Mouse (Mus musculus) monocyte, adult 5-6 weeks (primary cell): ENCODE measurements at regions not wholly inside any gene's neighbourhood (a gene's known extent, or its start where the extent isn't known, plus 50 kb on each side); places are given as distances from the start of the nearest gene placed in this dataset.

Experiments used
- ATAC-seq: fragments of 153-309, 156-312 bp; replicated peaks from 2 replicates; pipeline ENCODE4 v1.8.0; 2017; ENCODE audit warnings: mild to moderate bottlenecking; ENCODE audit not compliant: low TSS enrichment, insufficient number of reproducible peaks, severe bottlenecking, poor library complexity, low FRiP score

DNA sequence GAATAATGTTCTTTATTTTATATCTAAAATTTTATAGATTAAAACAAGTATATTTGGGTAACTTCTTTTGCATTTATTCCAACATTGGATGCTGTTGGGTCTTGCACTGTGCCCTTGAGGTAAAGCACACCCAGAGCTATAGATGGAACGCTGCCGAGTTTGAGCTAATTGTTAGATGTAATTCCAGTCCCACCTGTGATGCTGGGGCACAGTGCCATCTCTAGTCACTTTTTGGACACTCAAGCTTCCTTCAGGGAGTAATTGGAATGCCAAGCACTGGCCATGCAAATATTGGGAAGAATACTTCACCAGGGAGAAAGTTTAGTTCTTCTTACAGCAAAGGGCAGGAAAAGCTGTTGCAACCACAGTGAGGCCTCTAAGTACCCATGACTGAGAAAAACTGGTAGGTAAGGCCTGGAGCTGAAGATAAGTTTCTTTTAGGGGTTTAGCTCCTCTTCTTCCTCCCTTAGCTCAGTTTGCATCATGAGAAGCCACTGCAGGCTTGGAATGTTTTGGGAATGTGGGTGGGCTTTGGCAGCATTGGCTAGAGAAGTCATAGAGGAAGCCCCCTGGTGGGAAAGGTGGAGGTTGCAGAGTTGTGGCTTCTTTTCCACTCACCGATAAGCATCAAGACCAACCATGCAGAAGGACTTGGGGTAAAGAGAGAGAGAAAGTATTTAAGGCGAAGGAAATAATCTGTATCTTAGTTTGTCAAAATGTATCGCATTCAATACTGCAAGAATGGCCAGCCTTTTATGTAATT, 189.1 kb downstream of the Rsl24d1 start:
- no peak for ATAC-seq

GRCm38 (mm10) chr9:73317048-73317447, 203.8 kb downstream of the Rsl24d1 start:
- no peak for ATAC-seq

- no peak for ATAC-seq
These were observed 206.6 kb downstream of the Rsl24d1 start for GRCm38 (mm10) chr9:73319704-73320307.

DNA sequence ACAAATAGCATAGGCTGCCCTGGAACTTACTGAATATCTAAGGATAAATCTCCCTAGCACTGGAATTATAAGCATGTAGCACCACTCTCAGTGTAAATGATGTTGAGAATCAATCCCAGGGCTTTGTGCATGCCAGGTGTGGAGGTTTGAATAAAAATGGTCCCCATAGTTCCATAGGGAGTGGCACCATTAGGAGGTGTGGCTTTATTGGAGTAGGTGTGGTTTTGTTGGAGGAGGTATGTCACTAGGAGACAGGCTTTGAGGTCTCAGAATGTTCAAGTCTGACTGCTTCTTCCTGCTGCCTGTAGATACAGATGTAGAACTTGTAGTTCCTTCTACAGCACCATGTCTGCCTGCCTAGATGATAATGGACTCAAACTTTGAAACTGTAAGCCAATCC, 217.8 kb downstream of the Rsl24d1 start:
- ATAC-seq = no peak

- ATAC-seq = no peak
These were observed 222.8 kb downstream of the Rsl24d1 start for GRCm38 (mm10) chr9:73336039-73336438.

DNA sequence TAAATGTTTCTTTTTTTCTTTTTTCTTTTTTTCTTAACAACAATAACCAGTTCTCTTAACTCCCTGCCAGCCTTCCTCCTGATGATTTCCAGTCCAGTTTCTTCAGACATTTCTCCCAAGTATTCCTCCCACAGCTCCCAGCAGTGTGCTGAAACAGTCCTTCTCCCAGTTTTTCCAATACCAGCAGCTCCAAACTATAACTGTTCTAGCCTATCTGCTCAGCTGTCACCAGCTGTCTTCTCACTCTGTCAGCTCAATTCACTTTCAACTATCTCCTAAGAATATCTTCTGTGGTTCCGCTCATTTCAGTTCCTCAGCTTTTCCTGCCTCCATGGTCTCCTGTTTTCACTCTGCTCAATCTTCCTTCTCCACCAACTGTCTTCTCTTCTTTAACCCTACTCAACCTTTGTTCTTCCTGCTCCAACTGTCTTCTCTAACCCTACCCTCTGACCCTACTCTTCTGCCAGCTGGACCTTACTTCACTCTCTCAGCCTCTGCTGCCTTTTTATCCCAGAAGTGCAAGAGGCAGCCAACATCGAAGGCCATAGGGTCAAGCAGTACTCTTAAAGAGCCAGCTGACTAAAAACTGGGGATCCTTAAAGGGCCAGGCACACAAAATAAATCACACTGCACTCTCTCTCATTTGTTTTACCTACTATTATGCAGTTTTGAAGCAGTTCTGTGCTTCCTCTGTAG, 224.0 kb downstream of the Rsl24d1 start:
- no peak for ATAC-seq

- no peak for ATAC-seq
These were observed 242.7 kb downstream of the Rsl24d1 start for GRCm38 (mm10) chr9:73355876-73356275.

- ATAC-seq = no peak
These were observed 245.7 kb downstream of the Rsl24d1 start for GRCm38 (mm10) chr9:73358968-73359367.

DNA sequence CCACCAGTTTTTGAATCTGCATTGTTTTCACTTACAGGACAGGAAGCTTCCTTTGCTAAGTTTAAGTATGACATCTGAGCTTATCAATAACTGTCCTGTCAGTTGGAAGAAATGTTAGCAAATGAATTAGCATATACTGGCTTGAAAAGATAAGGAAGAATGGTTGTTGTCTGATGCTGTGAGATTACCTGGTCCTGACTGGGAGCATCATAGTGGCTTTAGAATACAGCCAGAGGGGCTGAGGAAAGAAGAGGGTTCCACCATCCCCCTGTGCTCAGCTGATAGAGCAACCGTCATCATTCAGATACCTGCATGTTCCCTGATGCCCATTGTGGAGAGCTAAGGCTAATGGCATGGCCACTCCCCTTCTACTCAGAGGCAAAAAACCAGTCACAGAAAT, 267.5 kb downstream of the Rsl24d1 start:
- ATAC-seq = no peak

- no peak for ATAC-seq
These were observed 278.8 kb downstream of the Rsl24d1 start for GRCm38 (mm10) chr9:73392036-73392435.

DNA sequence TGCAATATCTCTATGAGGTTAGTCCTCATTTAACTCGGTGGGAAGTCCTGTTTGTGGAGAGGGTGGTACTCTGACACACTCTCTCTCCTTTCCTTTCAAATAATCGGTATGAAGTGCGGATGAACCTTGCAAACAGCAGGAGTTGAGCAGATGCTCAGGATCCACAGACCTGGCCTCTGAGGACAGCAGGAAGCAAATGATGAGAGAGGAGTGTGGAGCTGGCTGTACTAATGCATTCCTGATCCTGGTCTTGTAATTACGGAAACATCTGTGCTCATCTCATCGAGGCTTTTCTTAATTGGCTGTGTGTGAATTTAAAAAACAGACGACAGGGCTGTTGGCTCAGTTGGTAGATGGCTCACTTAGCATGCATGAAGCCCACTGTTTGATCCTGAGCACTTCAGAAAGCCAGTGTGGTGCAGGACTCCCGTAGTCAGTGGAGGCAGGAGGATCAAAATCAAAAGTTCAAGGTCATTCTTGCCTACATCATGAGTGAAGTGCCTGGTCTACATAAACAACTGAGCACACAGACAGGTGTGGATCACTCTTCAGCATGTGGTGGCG, 300.2 kb downstream of the Rsl24d1 start:
- ATAC-seq = no peak

DNA sequence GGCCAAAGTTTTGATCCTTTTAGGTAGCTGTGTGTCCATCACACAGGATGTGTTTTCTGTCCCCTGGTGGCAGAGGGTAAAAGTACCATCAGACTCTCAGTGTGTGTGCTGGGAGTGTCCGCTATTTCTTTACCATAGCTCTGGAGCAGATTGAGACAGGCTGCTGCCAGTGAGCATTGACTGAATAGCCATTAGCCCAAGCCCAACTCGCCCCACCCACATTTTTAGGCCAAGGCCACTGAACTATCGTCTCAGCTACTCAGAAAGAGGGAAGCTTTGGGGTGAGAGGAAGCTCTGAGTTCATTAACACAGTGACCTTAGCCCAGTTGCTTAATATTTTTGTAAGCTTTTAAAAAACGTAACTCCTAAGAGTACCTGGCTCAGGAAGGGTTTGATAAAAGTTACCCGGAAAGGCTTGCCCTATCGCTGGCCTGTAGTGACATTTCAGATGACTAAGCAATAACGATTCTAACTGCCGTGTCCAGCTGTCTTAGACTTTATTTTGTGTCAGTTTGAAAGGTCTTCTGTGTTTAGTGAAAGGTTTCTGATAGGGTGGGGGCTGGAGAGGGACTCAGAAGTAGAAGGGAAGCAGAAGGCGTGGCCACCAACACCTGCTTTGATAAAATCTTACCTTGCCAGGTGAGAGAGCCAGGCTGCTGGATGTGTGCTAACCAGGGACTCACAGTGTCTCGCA, 303.0 kb downstream of the Rsl24d1 start:
- ATAC-seq = no peak
